Mouse (Mus musculus): ENCODE data around the gene Cacna2d3. TPM values are rescaled to one million over a fixed set of nuclear protein-coding genes. Genes with fewer than 3 reads are reported as not detected.

Cacna2d3 gene
- total and polyA plus RNA-seq, 3 experiments: 0.61 to 0.78 (median 0.70) TPM

- intact Hi-C loops (cut with DNase I): no loop called here
- Histone ChIP-seq H3K27me3 (ENCODE audit: control insufficient read depth, insufficient read depth, low read length) (no peaks in the 10 kb centered on the region), H3K4me1 (ENCODE audit: control insufficient read depth, insufficient read depth, low read length) (no peaks in the 10 kb centered on the region), H3K27ac (no peak overlapping the region), H3K36me3 (ENCODE audit: control insufficient read depth, insufficient read depth, low read length) (no peaks in the 10 kb centered on the region), H3K4me3 (no peak overlapping the region), H3K9ac (ENCODE audit: low read depth, low read length) (no peak overlapping the region), H3K79me2 (replicated peaks; ENCODE audit: control insufficient read depth, insufficient read depth, low read length) (no peaks in the 10 kb centered on the region)
- WGBS: 78% methylated on average over 9 of the region's 9 CpGs
- no peak for DNase-seq
- no peak for TF ChIP-seq POLR2A (IDR thresholded peaks at IDR 0.05; ENCODE audit: insufficient read depth, low read depth, low read length)
- no peak for TF ChIP-seq EP300 (IDR thresholded peaks at IDR 0.05; ENCODE audit: insufficient read depth, low read depth, low read length)
- TF ChIP-seq CTCF (IDR thresholded peaks at IDR 0.05): no peak
Observed at GRCm38 (mm10) chr14:29323718-29324429, 397.8 kb downstream of the Cacna2d3 start.

GRCm38 (mm10) chr14:29313431-29313830, 408.2 kb downstream of the Cacna2d3 start:
- Histone ChIP-seq H3K79me2 (replicated peaks; ENCODE audit: control insufficient read depth, insufficient read depth, low read length) (no peaks in the 10 kb centered on the region), H3K4me1 (ENCODE audit: control insufficient read depth, insufficient read depth, low read length) (no peaks in the 10 kb centered on the region; the same call in 1 of the 2 replicates), H3K27me3 (ENCODE audit: control insufficient read depth, insufficient read depth, low read length) (no peaks in the 10 kb centered on the region), H3K9ac (ENCODE audit: low read depth, low read length) (no peak overlapping the region), H3K4me3 (no peak overlapping the region), H3K36me3 (ENCODE audit: control insufficient read depth, insufficient read depth, low read length) (no peaks in the 10 kb centered on the region), H3K27ac (no peak overlapping the region)
- intact Hi-C loops (cut with DNase I): no loop called here
- WGBS: 72% methylated on average over 2 of the region's 2 CpGs
- no peak for TF ChIP-seq EP300 (IDR thresholded peaks at IDR 0.05; ENCODE audit: insufficient read depth, low read depth, low read length)
- no peak for TF ChIP-seq POLR2A (IDR thresholded peaks at IDR 0.05; ENCODE audit: insufficient read depth, low read depth, low read length)
- TF ChIP-seq CTCF (IDR thresholded peaks at IDR 0.05): no peak
- no peak for DNase-seq

DNA sequence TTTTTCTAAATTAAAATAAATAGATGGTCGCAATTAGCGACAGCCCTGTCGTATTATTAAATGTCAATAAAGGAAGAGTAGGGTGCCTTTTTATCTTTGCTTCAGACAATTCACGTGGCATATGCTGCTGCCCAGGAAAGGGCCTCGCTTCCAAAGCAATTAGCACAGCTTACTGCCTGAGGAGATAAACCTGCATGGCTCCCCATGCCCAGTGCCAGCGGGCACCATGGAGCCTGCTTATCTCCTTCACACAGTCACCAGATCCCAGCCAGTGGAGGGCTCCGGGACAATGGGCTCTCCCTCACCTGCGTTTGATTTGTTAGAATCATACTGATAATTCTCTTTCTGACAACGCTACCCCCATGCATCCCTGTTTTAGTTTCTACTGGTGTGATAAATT, 416.0 kb downstream of the Cacna2d3 start:
- 71% methylated on average over 9 of the region's 9 CpGs for WGBS
- H3K9ac ChIP-seq (ENCODE audit: low read depth, low read length): no peak overlapping the region

GRCm38 (mm10) chr14:29296185-29296754, 425.4 kb downstream of the Cacna2d3 start:
- no peak for TF ChIP-seq EP300 (IDR thresholded peaks at IDR 0.05; ENCODE audit: insufficient read depth, low read depth, low read length)
- TF ChIP-seq POLR2A (IDR thresholded peaks at IDR 0.05; ENCODE audit: insufficient read depth, low read depth, low read length): no peak
- TF ChIP-seq CTCF (IDR thresholded peaks at IDR 0.05): no peak
- Histone ChIP-seq H3K4me3 (no peak overlapping the region), H3K27me3 (ENCODE audit: control insufficient read depth, insufficient read depth, low read length) (no peaks in the 10 kb centered on the region), H3K9ac (ENCODE audit: low read depth, low read length) (no peak overlapping the region), H3K79me2 (replicated peaks; ENCODE audit: control insufficient read depth, insufficient read depth, low read length) (no peaks in the 10 kb centered on the region), H3K4me1 (ENCODE audit: control insufficient read depth, insufficient read depth, low read length) (no peaks in the 10 kb centered on the region), H3K27ac (no peak overlapping the region), H3K36me3 (ENCODE audit: control insufficient read depth, insufficient read depth, low read length) (no peaks in the 10 kb centered on the region)
- intact Hi-C loops (cut with DNase I): no loop called here
- DNase-seq: no peak
- WGBS: 79% methylated on average over 2 of the region's 2 CpGs

More for the DNA sequence above, 416.0 kb downstream of the Cacna2d3 start:
- intact Hi-C loops (cut with DNase I): no loop called here
- TF ChIP-seq POLR2A (IDR thresholded peaks at IDR 0.05; ENCODE audit: insufficient read depth, low read depth, low read length) (no peak), EP300 (IDR thresholded peaks at IDR 0.05; ENCODE audit: insufficient read depth, low read depth, low read length) (no peak), CTCF (IDR thresholded peaks at IDR 0.05) (no peak)
- H3K4me3 ChIP-seq: no peak overlapping the region
- DNase-seq: peak in 1 of 2 experiments; percentile 10
- H3K79me2 ChIP-seq (replicated peaks; ENCODE audit: control insufficient read depth, insufficient read depth, low read length): no peaks in the 10 kb centered on the region
- H3K27ac ChIP-seq: no peak overlapping the region
- no peaks in the 10 kb centered on the region for H3K36me3 ChIP-seq (ENCODE audit: control insufficient read depth, insufficient read depth, low read length)
- no peaks in the 10 kb centered on the region for H3K27me3 ChIP-seq (ENCODE audit: control insufficient read depth, insufficient read depth, low read length)
- H3K4me1 ChIP-seq (ENCODE audit: control insufficient read depth, insufficient read depth, low read length): no peaks in the 10 kb centered on the region; the same call in 1 of the 2 replicates

GRCm38 (mm10) chr14:29278901-29279300, 442.8 kb downstream of the Cacna2d3 start:
- intact Hi-C loops (cut with DNase I): no loop called here
- TF ChIP-seq CTCF (IDR thresholded peaks at IDR 0.05) (no peak), POLR2A (IDR thresholded peaks at IDR 0.05; ENCODE audit: insufficient read depth, low read depth, low read length) (no peak)

DNA sequence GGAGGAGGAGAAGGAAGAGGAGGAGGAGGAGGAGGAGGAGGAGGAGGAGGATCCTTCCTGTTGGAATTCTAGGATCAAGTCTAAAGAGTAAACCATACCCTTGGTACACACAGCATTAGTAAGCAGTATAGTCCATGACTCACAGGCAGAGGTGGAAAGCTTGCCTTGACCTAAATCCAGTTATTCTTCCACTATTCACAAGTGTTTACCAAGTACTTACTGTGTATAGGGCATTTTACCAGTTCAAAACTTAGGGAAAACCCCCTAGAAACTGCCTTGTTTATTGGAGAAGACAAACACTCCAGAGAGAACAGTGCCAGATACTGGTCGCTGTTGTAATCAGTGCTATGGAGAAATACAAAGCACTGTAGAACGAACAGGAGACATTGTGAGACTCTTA, 443.3 kb downstream of the Cacna2d3 start:
- no peaks in the 10 kb centered on the region for H3K4me1 ChIP-seq (ENCODE audit: control insufficient read depth, insufficient read depth, low read length)
- no peak overlapping the region for H3K9ac ChIP-seq (ENCODE audit: low read depth, low read length)
- H3K27ac ChIP-seq: no peak overlapping the region
- intact Hi-C loops (cut with DNase I): no loop called here
- DNase-seq: no peak
- no peaks in the 10 kb centered on the region for H3K36me3 ChIP-seq (ENCODE audit: control insufficient read depth, insufficient read depth, low read length)
- WGBS: 79% methylated on average over 2 of the region's 2 CpGs
- TF ChIP-seq CTCF (IDR thresholded peaks at IDR 0.05): no peak
- TF ChIP-seq EP300 (IDR thresholded peaks at IDR 0.05; ENCODE audit: insufficient read depth, low read depth, low read length): no peak
- TF ChIP-seq POLR2A (IDR thresholded peaks at IDR 0.05; ENCODE audit: insufficient read depth, low read depth, low read length): no peak
- H3K79me2 ChIP-seq (replicated peaks; ENCODE audit: control insufficient read depth, insufficient read depth, low read length): no peaks in the 10 kb centered on the region
- H3K27me3 ChIP-seq (ENCODE audit: control insufficient read depth, insufficient read depth, low read length): no peaks in the 10 kb centered on the region
- no peak overlapping the region for H3K4me3 ChIP-seq

More at GRCm38 (mm10) chr14:29278901-29279300, 442.8 kb downstream of the Cacna2d3 start:
- WGBS: 72% methylated on average over 1 of the region's 1 CpGs
- no peaks in the 10 kb centered on the region for H3K79me2 ChIP-seq (replicated peaks; ENCODE audit: control insufficient read depth, insufficient read depth, low read length)
- DNase-seq: no peak
- no peaks in the 10 kb centered on the region for H3K36me3 ChIP-seq (ENCODE audit: control insufficient read depth, insufficient read depth, low read length)
- H3K27ac ChIP-seq: no peak overlapping the region
- H3K4me1 ChIP-seq (ENCODE audit: control insufficient read depth, insufficient read depth, low read length): no peaks in the 10 kb centered on the region
- H3K4me3 ChIP-seq: no peak overlapping the region
- no peaks in the 10 kb centered on the region for H3K27me3 ChIP-seq (ENCODE audit: control insufficient read depth, insufficient read depth, low read length)
- H3K9ac ChIP-seq (ENCODE audit: low read depth, low read length): no peak overlapping the region
